Mouse (Mus musculus) forebrain, embryonic 11.5 days (tissue): ENCODE results near the gene 4930404N11Rik. TPM values are rescaled to one million over a fixed set of nuclear protein-coding genes. Genes with fewer than 3 reads are reported as not detected.

ENCODE experiments used
- ATAC-seq: fragments of 200-750 bp; cut with Nextera tagmentation; replicated peaks from 2 replicates; pipeline ENCODE4 v1.8.0; 2017; ENCODE audit warnings: moderate TSS enrichment; ENCODE audit not compliant: low FRiP score
- DNase-seq: peaks from one replicate; pipeline ENCODE4 v3.0.0-alpha.2; 2017; ENCODE audit warnings: low spot score
- H3K27ac ChIP-seq: fragments of 300-500 bp; sonication (generic); 2 replicates; pipeline ENCODE4 v1.5.1; 2014; ENCODE audit warnings: low read depth, low read length
- H3K27me3 ChIP-seq: fragments of 300-500 bp; sonication (generic); 2 replicates; pipeline ENCODE4 v1.6.1; 2014; ENCODE audit warnings: mild to moderate bottlenecking, low read length, mixed read lengths; ENCODE audit not compliant: control insufficient read depth, insufficient read depth
- H3K36me3 ChIP-seq: fragments of 300-500 bp; sonication (generic); 2 replicates; pipeline ENCODE4 v1.6.1; 2014; ENCODE audit warnings: mild to moderate bottlenecking, low read length, moderate library complexity, mixed read lengths; ENCODE audit not compliant: control insufficient read depth, insufficient read depth
- H3K4me1 ChIP-seq: fragments of 300-500 bp; sonication (generic); replicated peaks from 2 replicates; pipeline ENCODE4 v1.6.1; 2014; ENCODE audit warnings: low read length, mixed read lengths; ENCODE audit not compliant: control insufficient read depth, insufficient read depth
- H3K4me2 ChIP-seq: fragments of 300-500 bp; sonication (generic); 2 replicates; pipeline ENCODE4 v1.6.1; 2014; ENCODE audit warnings: low read depth, mild to moderate bottlenecking, low read length, moderate library complexity, mixed read lengths; ENCODE audit not compliant: severe bottlenecking
- H3K4me3 ChIP-seq: fragments of 300-500 bp; sonication (generic); 2 replicates; pipeline ENCODE4 v1.5.1; 2014; ENCODE audit warnings: low read depth, low read length
- H3K9ac ChIP-seq: fragments of 300-500 bp; sonication (generic); 2 replicates; pipeline ENCODE4 v1.6.1; 2014; ENCODE audit warnings: low read length
- H3K9me3 ChIP-seq: fragments of 300-500 bp; sonication (generic); 2 replicates; pipeline ENCODE4 v1.6.1; 2016; ENCODE audit warnings: low read length, mixed read lengths; ENCODE audit not compliant: control insufficient read depth
- WGBS: fragments of 180-500 bp; shearing (Covaris S2); extraction: QIAGEN DNeasy Blood & Tissue Kit; methylation state at CpG from one replicate; pipeline ENCODE4 v1.1.7; 2014; 5-methylcytosine and 5-hydroxymethylcytosine counted together
- polyA plus RNA-seq: library from polyadenylated mRNA; unstranded; fragments of >200 nt; fragmentation: Nextera tagmentation; extraction: Ambion mirVana; gene quantifications from 2 replicates; pipeline ENCODE4 v1.2.1, GENCODE M21; 2014

The 4930404N11Rik gene
- polyA plus RNA-seq, 1 experiment from 2014 or later: 0.15 TPM

GRCm38 (mm10) chr10:81335393-81336340 lies 29.9 kb downstream of the 4930404N11Rik start:
- Histone ChIP-seq H3K27ac (no peak overlapping the region), H3K9me3 (no peaks in the 10 kb centered on the region), H3K4me2 (no peak overlapping the region), H3K36me3 (no peaks in the 10 kb centered on the region), H3K4me1 (no peaks in the 10 kb centered on the region), H3K9ac (no peak overlapping the region; the same call in 1 of the 2 replicates), H3K4me3 (no peak overlapping the region), H3K27me3 (peaks cover 10% of the 10 kb centered on the region)
- DNase-seq (no peak), ATAC-seq (no peak)
- 44% methylated on average over 17 of the region's 19 CpGs for WGBS

DNA sequence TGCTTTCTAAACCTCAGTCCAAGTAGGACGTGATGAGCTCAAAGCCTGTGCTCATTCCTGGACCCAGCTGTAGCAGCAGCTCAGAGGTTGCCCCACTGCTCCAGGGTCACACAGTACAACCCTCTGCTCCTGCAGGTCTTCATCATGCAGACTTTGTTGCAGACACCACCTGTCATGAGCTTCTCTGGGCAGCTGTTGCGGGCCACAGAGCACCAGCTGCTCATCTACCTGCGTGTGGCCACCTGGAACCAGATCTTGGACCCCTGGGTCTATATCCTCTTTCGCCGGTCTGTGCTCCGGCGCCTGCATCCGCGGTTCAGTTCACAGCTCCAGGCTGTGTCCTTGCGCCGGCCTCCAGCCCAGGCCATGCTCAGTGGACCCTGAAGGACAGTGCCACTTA lies 31.3 kb downstream of the 4930404N11Rik start:
- H3K27ac ChIP-seq: no peak overlapping the region
- H3K9me3 ChIP-seq: no peaks in the 10 kb centered on the region
- no peak overlapping the region for H3K9ac ChIP-seq
- peaks cover 10% of the 10 kb centered on the region for H3K27me3 ChIP-seq
- no peaks in the 10 kb centered on the region for H3K4me1 ChIP-seq
- no peaks in the 10 kb centered on the region for H3K36me3 ChIP-seq
- no peak overlapping the region for H3K4me2 ChIP-seq
- H3K4me3 ChIP-seq: no peak overlapping the region
- no peak for ATAC-seq
- WGBS: 66% methylated on average over 11 of the region's 11 CpGs
- no peak for DNase-seq

GRCm38 (mm10) chr10:81332277-81332676 lies 33.3 kb downstream of the 4930404N11Rik start:
- H3K27ac ChIP-seq: no peak overlapping the region
- ATAC-seq (no peak), DNase-seq (no peak)
- no peaks in the 10 kb centered on the region for H3K9me3 ChIP-seq
- H3K4me3 ChIP-seq: no peak overlapping the region
- no peaks in the 10 kb centered on the region for H3K4me1 ChIP-seq
- no peaks in the 10 kb centered on the region; the same call in 1 of the 2 replicates for H3K36me3 ChIP-seq
- WGBS: 16% methylated on average over 29 of the region's 29 CpGs
- H3K9ac ChIP-seq: no peak overlapping the region
- H3K27me3 ChIP-seq: peaks cover 10% of the 10 kb centered on the region
- H3K4me2 ChIP-seq: no peak overlapping the region

DNA sequence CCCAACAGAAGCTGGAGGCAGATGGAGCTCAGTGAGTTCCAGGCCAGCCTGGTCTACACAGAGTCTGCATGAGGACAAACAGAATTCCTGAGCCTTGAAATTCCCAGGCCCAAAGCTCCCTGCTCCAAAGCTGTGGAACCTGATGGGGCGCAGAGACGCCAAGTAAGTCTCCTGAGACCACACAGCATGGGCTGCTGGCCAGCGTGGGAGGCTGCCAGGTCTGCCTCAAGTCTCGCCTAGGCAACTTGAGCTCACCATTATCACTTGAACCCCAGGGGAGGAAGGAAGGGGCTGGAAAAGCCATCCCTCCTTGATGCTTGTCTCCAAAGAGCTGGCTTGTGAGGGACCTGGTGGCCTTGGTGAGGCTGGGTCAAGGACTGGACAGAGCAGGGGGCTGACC lies 35.6 kb downstream of the 4930404N11Rik start:
- Histone ChIP-seq H3K4me1 (no peaks in the 10 kb centered on the region), H3K27ac (no peak overlapping the region)

GRCm38 (mm10) chr10:81329194-81329975 lies 36.2 kb downstream of the 4930404N11Rik start:
- Histone ChIP-seq H3K4me3 (no peak overlapping the region), H3K36me3 (peaks cover 18% of the 10 kb centered on the region)
- DNase-seq: no peak

More for the DNA sequence above, 35.6 kb downstream of the 4930404N11Rik start:
- WGBS: 73% methylated on average over 4 of the region's 4 CpGs
- Histone ChIP-seq H3K9ac (no peak overlapping the region), H3K36me3 (peaks cover 13% of the 10 kb centered on the region), H3K27me3 (peaks cover 10% of the 10 kb centered on the region), H3K9me3 (no peaks in the 10 kb centered on the region), H3K4me2 (no peak overlapping the region), H3K4me3 (no peak overlapping the region)
- ATAC-seq (no peak), DNase-seq (no peak)

DNA sequence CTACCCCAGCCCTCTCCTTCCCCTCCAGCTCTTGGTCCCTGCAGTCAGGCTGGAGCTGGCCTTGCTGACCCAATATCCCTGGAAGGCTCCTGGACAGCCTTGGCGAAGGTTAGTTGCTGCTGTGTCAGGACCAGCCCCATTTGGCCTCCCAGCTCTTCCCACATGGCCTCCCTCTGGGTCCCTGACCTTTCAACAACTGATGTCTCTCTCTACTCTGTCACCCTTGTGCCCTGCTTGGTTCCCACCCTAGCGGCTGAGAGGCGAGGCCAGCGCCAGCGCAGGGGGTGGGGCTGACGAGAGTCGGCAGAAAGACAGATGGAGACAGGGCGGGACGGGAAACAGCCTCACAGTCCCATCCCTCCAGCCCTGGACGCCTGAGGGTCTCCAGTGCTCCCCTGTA lies 37.2 kb downstream of the 4930404N11Rik start, which contains the start of gene Tbxa2r:
Gene Tbxa2r (plus strand): TSS at position 346 of the 400 bp plus-strand sequence.
- no peak within 1 kb of the TSS for H3K4me3 ChIP-seq
- no peaks in the 10 kb centered on the region for H3K4me1 ChIP-seq
- ATAC-seq (no peak), DNase-seq (no peak)
- H3K36me3 ChIP-seq: peaks cover 27% of the 10 kb centered on the region
- peaks cover 8% of the 10 kb centered on the region for H3K27me3 ChIP-seq
- H3K4me2 ChIP-seq: no peak within 1 kb of the TSS
- WGBS: 19% methylated on average over 10 of the region's 10 CpGs
- no peak within 1 kb of the TSS for H3K27ac ChIP-seq
- no peaks in the 10 kb centered on the region for H3K9me3 ChIP-seq
- H3K9ac ChIP-seq: no peak within 1 kb of the TSS

More at GRCm38 (mm10) chr10:81329194-81329975, 36.2 kb downstream of the 4930404N11Rik start:
- no peak overlapping the region for H3K9ac ChIP-seq
- peaks cover 10% of the 10 kb centered on the region for H3K27me3 ChIP-seq
- H3K4me2 ChIP-seq: no peak overlapping the region
- H3K9me3 ChIP-seq: no peaks in the 10 kb centered on the region
- H3K4me1 ChIP-seq: no peaks in the 10 kb centered on the region
- 79% methylated on average over 10 of the region's 10 CpGs for WGBS
- ATAC-seq: no peak
- H3K27ac ChIP-seq: no peak overlapping the region

DNA sequence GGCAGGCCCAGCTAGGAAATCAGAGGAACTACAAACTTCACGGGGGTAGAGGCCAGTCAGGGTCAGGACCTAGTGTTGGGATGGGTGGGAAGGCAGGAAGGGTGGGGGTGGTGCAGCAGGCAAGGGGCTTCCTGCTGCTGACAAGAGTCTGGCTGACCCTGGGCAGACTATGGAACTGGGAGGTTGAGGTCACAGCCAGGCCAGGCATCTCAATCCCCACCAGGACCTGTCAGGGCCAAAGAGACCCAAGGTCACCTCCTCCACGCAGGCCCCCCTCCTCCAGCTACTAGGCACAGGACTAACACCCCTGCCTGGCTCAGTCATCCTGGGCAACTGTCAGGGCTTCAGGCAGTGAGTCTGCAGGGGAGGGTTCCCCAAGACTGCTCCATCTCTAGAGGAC lies 37.7 kb downstream of the 4930404N11Rik start:
- DNase-seq (no peak), ATAC-seq (no peak)
- no peak overlapping the region for H3K4me2 ChIP-seq
- no peak overlapping the region for H3K4me3 ChIP-seq
- H3K9ac ChIP-seq: no peak overlapping the region
- H3K9me3 ChIP-seq: no peaks in the 10 kb centered on the region
- H3K4me1 ChIP-seq: no peaks in the 10 kb centered on the region
- peaks cover 27% of the 10 kb centered on the region for H3K36me3 ChIP-seq
- H3K27ac ChIP-seq: no peak overlapping the region
- H3K27me3 ChIP-seq: peaks cover 8% of the 10 kb centered on the region
- WGBS: 67% methylated on average over 2 of the region's 2 CpGs

- Histone ChIP-seq H3K4me1 (peaks cover 4% of the 10 kb centered on the region), H3K27me3 (no peaks in the 10 kb centered on the region), H3K27ac (no peak overlapping the region), H3K9ac (no peak overlapping the region), H3K4me2 (no peak overlapping the region), H3K4me3 (no peak overlapping the region), H3K36me3 (peaks cover 27% of the 10 kb centered on the region), H3K9me3 (no peaks in the 10 kb centered on the region)
- WGBS: 89% methylated on average over 6 of the region's 6 CpGs
- no peak for ATAC-seq
- DNase-seq: no peak
These were observed 38.8 kb downstream of the 4930404N11Rik start for GRCm38 (mm10) chr10:81326858-81327257.
